Mouse (Mus musculus): ENCODE measurements around the gene Pgpep1l. TPM values are rescaled to one million over a fixed set of nuclear protein-coding genes. Genes with fewer than 3 reads are reported as not detected.

Gene Pgpep1l
- polyA plus RNA-seq, 1 experiment from 2014 or later: not detected

DNA sequence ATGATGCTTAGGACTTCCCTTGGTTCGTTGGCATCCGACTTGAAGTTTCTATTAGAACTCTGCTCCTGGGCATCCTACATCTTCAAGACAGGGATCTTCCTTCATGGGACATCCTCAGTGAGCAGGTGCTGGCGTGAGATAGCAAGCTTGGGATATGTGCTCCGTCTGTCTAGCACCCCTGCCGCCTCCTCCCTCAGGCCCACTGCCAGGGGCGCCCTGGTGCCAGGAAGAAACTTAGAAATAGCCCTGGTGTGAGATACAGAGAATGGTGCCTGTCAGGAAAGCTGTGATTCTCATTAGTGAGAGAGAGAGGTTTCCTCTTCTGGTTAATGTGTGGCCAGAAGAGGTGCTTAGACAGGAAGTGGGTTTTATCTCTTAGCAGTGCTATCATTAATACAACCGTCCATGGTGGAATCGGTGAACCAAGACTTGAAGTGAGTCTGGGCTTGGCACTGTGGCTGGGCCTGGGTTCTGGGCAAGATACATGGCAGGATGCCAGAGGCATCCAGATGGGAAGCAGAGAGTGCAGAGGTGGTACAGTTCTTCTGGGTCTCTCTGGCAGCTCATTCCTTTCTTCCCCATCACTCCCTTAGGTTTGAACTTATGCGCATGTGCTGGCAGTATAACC is 38.5 kb downstream of the Pgpep1l start:
- H3K4me3 ChIP-seq (ENCODE audit: low read depth, low read length): no peak overlapping the region
- no peak overlapping the region for H3K9ac ChIP-seq (ENCODE audit: low read depth, low read length)
- H3K4me2 ChIP-seq: no peak overlapping the region
- no peak for ATAC-seq (replicated peaks; ENCODE audit: low FRiP score)
- DNase-seq (ENCODE audit: low spot score): no peak
- no peak overlapping the region for H3K27ac ChIP-seq (ENCODE audit: low read depth, low read length)
- H3K36me3 ChIP-seq (ENCODE audit: control insufficient read depth, insufficient read depth, low read length): peaks cover 17% of the 10 kb centered on the region; the same call in 1 of the 2 replicates
- H3K4me1 ChIP-seq (replicated peaks; ENCODE audit: control insufficient read depth, insufficient read depth, low read length): 0 out of 2 replicates have a peak, but pooled peaks cover 5% of the 10 kb centered on the region
- no peaks in the 10 kb centered on the region for H3K27me3 ChIP-seq (replicated peaks; ENCODE audit: control insufficient read depth, insufficient read depth, low read length)
- 72% methylated on average over 9 of the region's 9 CpGs for WGBS
- H3K9me3 ChIP-seq (ENCODE audit: control insufficient read depth, low read length): no peaks in the 10 kb centered on the region

DNA sequence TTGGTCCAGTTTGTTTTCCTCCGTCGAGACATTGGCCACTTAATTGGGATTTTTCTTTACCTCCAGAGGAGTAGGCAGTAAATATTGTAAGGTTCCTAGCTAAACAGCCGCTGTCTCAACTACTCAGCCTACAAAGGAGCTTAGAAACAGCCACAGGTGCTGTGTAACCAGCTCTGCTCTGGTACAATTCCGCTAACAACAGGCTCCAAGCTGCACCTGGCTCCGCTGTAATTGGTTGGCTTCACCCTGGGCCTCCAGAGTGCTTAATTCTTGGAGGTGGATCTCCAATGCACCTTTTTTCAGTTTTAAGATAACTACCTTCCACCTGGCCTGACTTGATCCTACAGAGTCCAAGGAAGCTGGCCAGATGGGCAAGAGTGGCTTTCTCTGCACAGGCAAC is 40.0 kb downstream of the Pgpep1l start:
- H3K4me1 ChIP-seq (replicated peaks; ENCODE audit: control insufficient read depth, insufficient read depth, low read length): 0 out of 2 replicates have a peak, but pooled peaks cover 5% of the 10 kb centered on the region
- no peak for ATAC-seq (replicated peaks; ENCODE audit: low FRiP score)
- DNase-seq (ENCODE audit: low spot score): no peak
- H3K4me3 ChIP-seq (ENCODE audit: low read depth, low read length): no peak overlapping the region
- H3K27me3 ChIP-seq (replicated peaks; ENCODE audit: control insufficient read depth, insufficient read depth, low read length): no peaks in the 10 kb centered on the region
- WGBS: 89% methylated on average over 5 of the region's 5 CpGs
- H3K9ac ChIP-seq (ENCODE audit: low read depth, low read length): no peak overlapping the region
- H3K4me2 ChIP-seq: no peak overlapping the region
- no peak overlapping the region for H3K27ac ChIP-seq (ENCODE audit: low read depth, low read length)
- H3K36me3 ChIP-seq (ENCODE audit: control insufficient read depth, insufficient read depth, low read length): peaks cover 19% of the 10 kb centered on the region
- no peaks in the 10 kb centered on the region for H3K9me3 ChIP-seq (ENCODE audit: control insufficient read depth, low read length)

DNA sequence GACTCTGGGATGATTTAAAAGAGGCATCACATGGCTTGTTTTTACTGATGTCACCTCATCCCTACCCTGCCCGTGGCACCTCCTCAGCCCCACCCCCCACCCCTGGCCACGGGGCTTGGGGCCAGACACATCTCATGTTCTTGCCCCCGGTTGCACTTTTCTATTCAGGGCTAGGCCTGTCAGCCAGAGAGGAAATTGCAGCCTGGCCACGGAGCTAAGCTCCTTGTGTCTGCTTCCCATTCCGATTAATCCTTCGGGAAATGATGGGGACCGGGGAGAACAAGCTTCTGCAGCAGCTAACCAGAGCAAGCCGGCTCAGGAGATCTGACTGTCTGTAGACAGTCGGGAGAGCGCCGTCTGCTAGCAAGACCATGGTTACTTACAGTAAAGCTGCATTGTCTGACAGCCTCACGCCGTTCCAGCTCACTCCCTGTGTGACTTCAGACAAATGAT is 40.7 kb downstream of the Pgpep1l start:
- no peaks in the 10 kb centered on the region for H3K9me3 ChIP-seq (ENCODE audit: control insufficient read depth, low read length)
- no peak overlapping the region for H3K4me3 ChIP-seq (ENCODE audit: low read depth, low read length)
- H3K27ac ChIP-seq (ENCODE audit: low read depth, low read length): no peak overlapping the region
- ATAC-seq (replicated peaks; ENCODE audit: low FRiP score) (no peak), DNase-seq (ENCODE audit: low spot score) (no peak)
- no peaks in the 10 kb centered on the region for H3K27me3 ChIP-seq (replicated peaks; ENCODE audit: control insufficient read depth, insufficient read depth, low read length)
- H3K4me1 ChIP-seq (replicated peaks; ENCODE audit: control insufficient read depth, insufficient read depth, low read length): 0 out of 2 replicates have a peak, but pooled peaks cover 3% of the 10 kb centered on the region
- WGBS: 74% methylated on average over 13 of the region's 13 CpGs
- H3K9ac ChIP-seq (ENCODE audit: low read depth, low read length): no peak overlapping the region
- no peak overlapping the region for H3K4me2 ChIP-seq
- peaks cover 26% of the 10 kb centered on the region for H3K36me3 ChIP-seq (ENCODE audit: control insufficient read depth, insufficient read depth, low read length)

DNA sequence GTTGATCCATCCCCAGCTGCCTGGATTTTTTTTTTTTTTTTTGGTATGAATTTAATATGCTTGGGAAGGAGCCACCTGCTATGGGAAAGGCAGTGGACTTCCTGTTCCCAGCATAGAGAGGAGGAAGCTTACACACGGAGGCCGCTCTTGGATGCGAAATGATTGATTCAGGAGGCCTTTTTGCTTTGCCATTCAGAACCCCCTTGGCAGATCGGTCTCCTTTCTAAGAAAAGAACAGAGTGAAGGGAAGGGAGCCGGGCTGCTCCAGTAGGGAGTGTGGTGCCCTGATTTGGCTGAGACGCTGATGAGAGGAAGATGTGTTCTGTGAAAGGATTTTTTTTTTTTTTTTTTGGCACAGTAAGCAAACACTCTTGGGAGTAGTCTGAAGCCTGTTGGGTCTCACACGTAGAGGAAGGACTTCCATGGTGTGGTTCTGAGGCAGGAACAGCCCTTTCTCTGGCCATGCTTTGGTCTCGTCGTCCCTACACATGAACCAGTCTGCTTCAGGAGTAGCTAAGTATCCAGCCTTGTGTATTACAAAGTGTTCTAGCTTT is 42.3 kb downstream of the Pgpep1l start:
- H3K4me1 ChIP-seq (replicated peaks; ENCODE audit: control insufficient read depth, insufficient read depth, low read length): no peaks in the 10 kb centered on the region
- no peak overlapping the region for H3K4me2 ChIP-seq
- H3K36me3 ChIP-seq (ENCODE audit: control insufficient read depth, insufficient read depth, low read length): peaks cover 28% of the 10 kb centered on the region
- ATAC-seq (replicated peaks; ENCODE audit: low FRiP score) (no peak), DNase-seq (ENCODE audit: low spot score) (no peak)
- no peak overlapping the region for H3K27ac ChIP-seq (ENCODE audit: low read depth, low read length)
- 90% methylated on average over 9 of the region's 9 CpGs for WGBS
- no peaks in the 10 kb centered on the region for H3K27me3 ChIP-seq (replicated peaks; ENCODE audit: control insufficient read depth, insufficient read depth, low read length)
- H3K9ac ChIP-seq (ENCODE audit: low read depth, low read length): no peak overlapping the region
- H3K9me3 ChIP-seq (ENCODE audit: control insufficient read depth, low read length): no peaks in the 10 kb centered on the region
- H3K4me3 ChIP-seq (ENCODE audit: low read depth, low read length): no peak overlapping the region

DNA sequence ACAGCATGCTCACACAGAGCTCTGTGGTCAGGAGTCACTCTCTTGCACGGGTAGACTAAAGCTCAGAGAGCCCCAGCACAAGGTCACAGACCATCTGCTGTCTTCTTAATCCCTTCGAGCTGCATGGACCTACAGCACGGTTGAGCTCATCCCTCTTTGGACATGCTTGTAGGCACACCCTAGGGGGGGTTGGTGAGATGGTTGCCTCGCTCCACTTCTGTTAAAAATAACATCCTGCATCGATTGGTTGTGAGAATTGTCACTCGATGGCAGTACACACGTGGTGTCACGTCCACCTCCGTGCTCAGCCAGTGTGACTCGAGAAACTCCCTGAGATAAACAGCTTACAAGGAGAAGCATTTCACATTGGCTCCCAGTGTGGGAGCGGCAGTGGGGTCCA is 45.2 kb downstream of the Pgpep1l start:
- ATAC-seq (replicated peaks; ENCODE audit: low FRiP score) (no peak), DNase-seq (ENCODE audit: low spot score) (no peak)
- 91% methylated on average over 11 of the region's 11 CpGs for WGBS
- H3K4me3 ChIP-seq (ENCODE audit: low read depth, low read length): no peak overlapping the region
- H3K27me3 ChIP-seq (replicated peaks; ENCODE audit: control insufficient read depth, insufficient read depth, low read length): no peaks in the 10 kb centered on the region
- H3K4me1 ChIP-seq (replicated peaks; ENCODE audit: control insufficient read depth, insufficient read depth, low read length): no peaks in the 10 kb centered on the region
- H3K9me3 ChIP-seq (ENCODE audit: control insufficient read depth, low read length): no peaks in the 10 kb centered on the region
- H3K9ac ChIP-seq (ENCODE audit: low read depth, low read length): no peak overlapping the region
- no peak overlapping the region for H3K4me2 ChIP-seq
- H3K36me3 ChIP-seq (ENCODE audit: control insufficient read depth, insufficient read depth, low read length): peaks cover 31% of the 10 kb centered on the region
- no peak overlapping the region for H3K27ac ChIP-seq (ENCODE audit: low read depth, low read length)

DNA sequence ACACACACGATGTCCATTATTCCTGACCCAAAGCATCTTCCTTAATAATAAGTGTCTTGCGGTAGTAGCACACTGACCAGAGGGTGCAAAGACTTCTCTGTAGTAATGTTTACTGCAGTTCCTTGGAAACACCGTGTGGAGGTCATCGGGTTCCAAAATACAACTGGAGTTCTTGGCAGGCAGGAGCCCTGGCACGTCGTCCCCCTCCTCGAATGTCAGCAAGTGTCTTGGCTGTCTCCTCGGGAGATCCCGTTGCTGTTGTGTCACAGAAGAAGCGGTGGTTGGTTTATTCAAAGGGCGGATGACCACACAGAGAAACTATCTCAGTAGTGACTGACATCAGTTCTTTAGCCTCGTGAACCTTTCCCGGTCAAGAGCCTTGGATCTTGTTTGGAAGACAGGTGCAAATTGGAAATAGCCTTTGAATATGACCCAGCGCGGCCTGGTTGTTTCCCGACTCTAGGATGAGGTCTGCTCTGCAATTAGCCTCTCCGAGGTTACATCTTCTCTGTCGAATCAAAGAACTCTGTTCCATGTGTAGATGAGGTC is 48.4 kb downstream of the Pgpep1l start:
- no peak overlapping the region for H3K27ac ChIP-seq (ENCODE audit: low read depth, low read length)
- H3K36me3 ChIP-seq (ENCODE audit: control insufficient read depth, insufficient read depth, low read length): peaks cover 34% of the 10 kb centered on the region
- H3K4me2 ChIP-seq: no peak overlapping the region
- no peaks in the 10 kb centered on the region for H3K4me1 ChIP-seq (replicated peaks; ENCODE audit: control insufficient read depth, insufficient read depth, low read length)
- 87% methylated on average over 18 of the region's 18 CpGs for WGBS
- H3K27me3 ChIP-seq (replicated peaks; ENCODE audit: control insufficient read depth, insufficient read depth, low read length): no peaks in the 10 kb centered on the region
- no peak overlapping the region for H3K9ac ChIP-seq (ENCODE audit: low read depth, low read length)
- H3K4me3 ChIP-seq (ENCODE audit: low read depth, low read length): no peak overlapping the region
- no peaks in the 10 kb centered on the region for H3K9me3 ChIP-seq (ENCODE audit: control insufficient read depth, low read length)
- ATAC-seq (replicated peaks; ENCODE audit: low FRiP score) (no peak), DNase-seq (ENCODE audit: low spot score) (no peak)

DNA sequence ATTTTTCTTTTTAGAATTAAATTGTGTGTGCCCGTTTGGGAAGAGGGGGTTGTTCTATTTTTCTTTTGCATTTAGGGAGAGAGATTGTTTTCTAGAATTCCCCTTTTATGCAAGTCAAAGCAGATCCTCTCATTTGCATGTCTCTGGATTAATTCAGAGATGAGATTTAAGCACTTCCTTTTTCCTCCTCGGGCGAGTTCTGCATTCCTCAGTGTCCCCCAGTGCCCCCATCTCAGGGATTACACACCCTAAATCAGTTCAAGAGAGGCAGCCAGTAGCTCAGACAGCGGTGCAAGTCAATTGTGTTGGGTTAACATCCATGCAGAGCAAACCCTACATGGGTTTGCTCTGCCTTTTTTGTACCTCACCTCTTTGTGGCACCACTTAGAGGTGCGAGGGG is 50.2 kb downstream of the Pgpep1l start:
- Histone ChIP-seq H3K9me3 (ENCODE audit: control insufficient read depth, low read length) (no peaks in the 10 kb centered on the region), H3K4me3 (ENCODE audit: low read depth, low read length) (no peak overlapping the region), H3K4me1 (replicated peaks; ENCODE audit: control insufficient read depth, insufficient read depth, low read length) (no peaks in the 10 kb centered on the region), H3K27me3 (replicated peaks; ENCODE audit: control insufficient read depth, insufficient read depth, low read length) (no peaks in the 10 kb centered on the region), H3K9ac (ENCODE audit: low read depth, low read length) (no peak overlapping the region), H3K27ac (ENCODE audit: low read depth, low read length) (no peak overlapping the region), H3K4me2 (no peak overlapping the region), H3K36me3 (ENCODE audit: control insufficient read depth, insufficient read depth, low read length) (peaks cover 42% of the 10 kb centered on the region)
- ATAC-seq (replicated peaks; ENCODE audit: low FRiP score) (no peak), DNase-seq (ENCODE audit: low spot score) (no peak)
- 81% methylated on average over 5 of the region's 5 CpGs for WGBS

DNA sequence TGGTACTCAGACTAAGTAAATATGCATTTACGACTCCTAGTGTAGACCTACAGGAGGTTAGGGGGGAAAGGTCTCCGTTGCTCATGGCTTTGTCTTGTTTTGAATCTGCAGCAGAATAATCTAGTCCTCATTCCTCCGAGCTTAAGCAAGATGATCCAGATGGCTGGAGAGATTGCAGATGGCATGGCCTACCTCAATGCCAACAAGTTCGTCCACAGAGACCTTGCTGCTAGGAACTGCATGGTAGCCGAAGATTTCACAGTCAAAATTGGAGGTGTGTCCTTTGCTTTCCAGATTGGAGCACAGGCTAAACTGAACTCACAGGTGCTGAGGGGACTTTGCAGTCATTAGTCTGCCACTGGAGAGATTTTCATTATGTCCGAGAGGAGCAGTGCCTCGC is 52.1 kb downstream of the Pgpep1l start:
- Histone ChIP-seq H3K9ac (ENCODE audit: low read depth, low read length) (no peak overlapping the region), H3K4me3 (ENCODE audit: low read depth, low read length) (no peak overlapping the region), H3K27me3 (replicated peaks; ENCODE audit: control insufficient read depth, insufficient read depth, low read length) (no peaks in the 10 kb centered on the region), H3K4me2 (no peak overlapping the region), H3K4me1 (replicated peaks; ENCODE audit: control insufficient read depth, insufficient read depth, low read length) (no peaks in the 10 kb centered on the region), H3K36me3 (ENCODE audit: control insufficient read depth, insufficient read depth, low read length) (peaks cover 46% of the 10 kb centered on the region), H3K27ac (ENCODE audit: low read depth, low read length) (no peak overlapping the region), H3K9me3 (ENCODE audit: control insufficient read depth, low read length) (no peaks in the 10 kb centered on the region)
- WGBS: 87% methylated on average over 7 of the region's 7 CpGs
- DNase-seq (ENCODE audit: low spot score) (no peak), ATAC-seq (replicated peaks; ENCODE audit: low FRiP score) (no peak)

DNA sequence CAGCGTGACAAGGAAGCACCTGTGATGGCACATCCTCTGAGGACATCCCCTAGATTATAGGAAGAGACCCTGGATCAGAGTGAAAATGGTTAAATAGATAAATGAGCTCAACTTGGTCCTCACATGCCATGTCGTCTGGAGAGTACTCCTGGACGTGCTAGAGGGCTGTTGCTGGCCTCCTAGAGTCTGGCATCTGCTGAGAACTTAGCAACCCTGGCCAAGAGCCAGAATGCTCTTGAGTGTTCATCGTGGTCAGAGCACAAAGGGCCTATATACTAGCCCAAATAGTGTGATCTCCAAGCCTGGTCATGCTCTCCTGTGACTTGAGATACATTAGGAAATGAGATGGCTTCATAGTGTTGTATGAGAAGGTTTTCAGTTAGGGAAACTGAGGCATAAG is 53.6 kb downstream of the Pgpep1l start:
- no peak overlapping the region for H3K27ac ChIP-seq (ENCODE audit: low read depth, low read length)
- 84% methylated on average over 4 of the region's 4 CpGs for WGBS

More for the DNA sequence above, 53.6 kb downstream of the Pgpep1l start:
- Histone ChIP-seq H3K4me3 (ENCODE audit: low read depth, low read length) (no peak overlapping the region), H3K9me3 (ENCODE audit: control insufficient read depth, low read length) (no peaks in the 10 kb centered on the region), H3K4me1 (replicated peaks; ENCODE audit: control insufficient read depth, insufficient read depth, low read length) (no peaks in the 10 kb centered on the region), H3K4me2 (no peak overlapping the region), H3K36me3 (ENCODE audit: control insufficient read depth, insufficient read depth, low read length) (peaks cover 43% of the 10 kb centered on the region), H3K9ac (ENCODE audit: low read depth, low read length) (no peak overlapping the region), H3K27me3 (replicated peaks; ENCODE audit: control insufficient read depth, insufficient read depth, low read length) (no peaks in the 10 kb centered on the region)
- no peak for ATAC-seq (replicated peaks; ENCODE audit: low FRiP score)
- no peak for DNase-seq (ENCODE audit: low spot score)
